Mouse (Mus musculus): ENCODE results near the gene Lcor.

GRCm38 (mm10) chr19:41529169-41529568, 46.7 kb downstream of the Lcor start:
- TF ChIP-seq CTCF (IDR thresholded peaks at IDR 0.05; ENCODE audit: extremely low read depth, insufficient read depth, insufficient read length, insufficient replicate concordance) (no peak), POLR2A (IDR thresholded peaks at IDR 0.05; ENCODE audit: low read depth, low read length) (no peak)
